Mouse (Mus musculus): ENCODE measurements around the gene Runx2.

GRCm38 (mm10) chr17:44724805-44725480 is 89.7 kb downstream of the Runx2 start:
- TF ChIP-seq CTCF (IDR thresholded peaks at IDR 0.05; ENCODE audit: extremely low read depth, insufficient read length, insufficient replicate concordance, low read depth, low read length): no peak
- no peak for TF ChIP-seq POLR2A (IDR thresholded peaks at IDR 0.05; ENCODE audit: low read depth, low read length)
